Mouse (Mus musculus) frontal cortex, postnatal 14 days (tissue): Measurements from ENCODE around the gene Rftn1.
A peak's percentile ranks its signal among the peaks of the same experiment; 100 is the strongest.
"Not testable (repeated sequence)": the region's sequence is repeated elsewhere in the genome, so short reads cannot be mapped to it uniquely, and the experiment has no call there.

ENCODE experiments used
- DNase-seq, 2 experiments: peaks; one replicate each; pipeline ENCODE4 v3.0.0; 2022; ENCODE audit warnings: low spot score in 2 of 2

Rftn1 gene

DNA sequence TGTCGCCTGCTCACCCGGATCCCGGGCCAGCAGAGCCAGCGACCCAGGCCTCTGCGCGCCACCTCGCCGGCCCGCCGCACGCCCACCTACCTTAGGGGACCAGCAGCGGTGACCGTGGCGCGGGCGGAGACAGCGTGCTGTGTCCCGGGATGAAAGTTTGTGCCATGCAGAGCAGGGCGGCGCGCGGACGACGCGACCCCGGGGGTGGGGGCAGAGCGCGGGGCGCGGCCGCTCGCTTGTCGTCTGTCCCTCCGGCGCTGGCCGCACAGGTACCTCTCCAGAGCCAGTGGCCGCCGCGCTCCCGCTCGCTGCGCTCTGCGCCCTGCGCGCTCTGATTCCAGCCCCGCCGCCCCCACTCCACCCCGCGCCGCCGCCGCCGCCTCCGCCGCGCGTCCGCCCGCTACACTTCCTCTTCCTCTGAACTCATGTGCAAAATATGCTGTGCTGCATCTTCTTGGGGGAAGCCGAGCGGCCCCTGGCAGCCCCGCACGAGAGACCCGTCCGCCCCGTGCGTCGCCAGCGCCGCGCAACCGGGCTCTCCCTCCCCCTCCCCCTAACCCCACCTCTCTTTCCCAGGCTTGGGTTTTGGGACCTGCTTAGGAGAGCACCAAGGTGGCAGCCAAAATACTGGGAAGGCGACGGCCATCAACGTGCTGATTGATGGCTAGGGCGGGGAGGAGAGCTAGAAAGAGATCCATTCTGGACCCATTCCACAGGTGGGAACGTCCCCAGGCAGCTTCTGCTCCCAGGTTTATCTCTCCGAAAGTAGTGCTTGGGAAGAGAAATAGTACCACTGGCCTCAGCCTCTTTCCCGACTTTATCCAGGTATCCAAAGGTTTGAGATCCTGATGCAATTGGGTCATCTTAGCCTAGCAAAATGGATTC lies at the start of gene Rftn1:
Gene Rftn1, minus strand, starts transcription at position 544 of the 885 bp plus-strand sequence.
- DNase-seq: no peak

DNA sequence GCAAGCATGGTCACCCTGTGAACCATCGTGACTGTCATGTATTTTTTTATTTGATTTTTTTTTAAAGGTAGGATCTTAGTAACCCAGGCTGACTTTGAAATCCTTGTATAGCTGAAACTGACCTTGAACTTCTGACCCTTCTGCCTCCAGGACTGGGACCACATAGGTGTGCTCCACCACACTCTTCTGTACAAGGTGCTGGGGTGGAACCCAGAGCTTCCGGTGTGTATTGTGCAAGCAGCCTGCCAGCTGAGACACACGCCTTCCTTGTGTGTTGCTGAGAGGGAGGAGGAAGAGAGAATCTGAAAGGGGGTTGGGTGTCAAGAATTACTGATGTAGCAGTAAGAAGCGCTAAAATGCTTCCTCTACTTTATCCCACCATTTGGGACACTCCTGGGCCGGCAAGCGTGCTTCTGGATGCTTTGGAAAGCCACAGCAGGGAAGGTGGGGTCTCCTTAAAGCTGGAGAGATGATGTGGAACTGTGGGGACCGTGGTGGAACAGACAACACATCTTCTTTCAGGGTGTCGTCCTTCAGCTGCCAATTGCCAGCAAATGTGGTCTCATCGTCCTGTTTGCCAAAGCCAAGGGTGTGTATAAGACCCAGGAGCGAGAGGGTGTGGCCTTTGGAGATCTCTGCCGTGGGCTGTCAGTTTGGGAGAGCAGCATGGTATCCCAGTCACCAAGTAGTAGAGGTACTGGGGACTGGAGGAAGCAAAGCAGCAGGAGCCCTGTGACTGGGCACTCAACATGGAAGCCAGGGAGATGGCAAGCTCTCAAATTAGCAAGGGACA lies 47.5 kb upstream of the Rftn1 start:
- no peak for DNase-seq

DNA sequence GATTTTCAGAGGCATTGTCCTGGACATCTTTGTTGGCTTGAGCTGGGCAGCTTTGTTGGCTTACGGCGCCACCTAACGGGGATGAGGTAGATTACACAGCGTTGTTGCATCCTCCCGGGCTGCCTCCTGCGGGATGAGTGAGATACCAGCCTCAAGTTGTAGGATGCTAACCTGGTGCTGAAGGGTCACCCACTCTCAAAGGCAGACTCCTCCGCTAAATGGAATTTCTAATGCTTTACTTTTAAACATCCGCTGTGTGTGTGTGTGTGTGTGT lies 46.9 kb upstream of the Rftn1 start:
- DNase-seq: peak; percentile 72 to 84

DNA sequence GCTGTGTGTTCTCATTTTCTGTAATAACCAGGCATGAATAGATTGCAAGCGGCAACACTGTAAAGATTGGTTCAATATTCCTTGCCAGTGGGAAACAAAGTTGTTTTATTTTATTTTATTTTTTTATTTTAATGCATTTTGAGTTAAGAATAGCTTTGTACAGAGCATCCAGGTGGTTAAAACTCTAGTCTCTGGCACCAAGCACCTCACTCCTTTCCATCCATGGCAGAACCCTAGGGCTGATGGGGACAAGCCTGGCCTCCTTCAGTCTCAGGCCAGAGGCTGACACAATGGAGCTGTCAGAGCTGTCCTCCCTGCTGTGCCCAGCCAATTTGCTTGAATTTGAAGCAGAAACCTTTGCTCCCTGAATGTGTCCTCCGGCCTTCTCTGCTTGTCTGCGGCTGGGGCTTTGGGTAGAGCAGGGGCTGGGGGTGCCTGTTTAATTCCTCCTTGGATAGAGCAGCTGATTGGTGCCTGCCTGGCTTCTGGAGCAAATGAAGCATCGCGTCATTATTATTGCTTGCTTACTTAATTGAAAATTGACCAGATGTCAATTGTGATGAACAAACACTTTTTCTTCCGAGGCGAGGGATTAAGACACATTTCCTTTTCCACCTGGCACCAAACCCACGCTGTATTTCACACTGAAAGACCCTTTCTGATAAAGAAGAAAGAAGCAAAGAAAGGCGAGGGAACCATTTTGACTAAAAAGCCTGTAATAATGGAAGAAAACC lies 46.4 kb upstream of the Rftn1 start:
- no peak for DNase-seq

- DNase-seq: no peak
Measured at GRCm38 (mm10) chr17:50235943-50236701, 45.6 kb upstream of the Rftn1 start.

- DNase-seq: no peak
Measured at GRCm38 (mm10) chr17:50233956-50234355, 43.5 kb upstream of the Rftn1 start.

GRCm38 (mm10) chr17:50232821-50233220 lies 42.3 kb upstream of the Rftn1 start:
- no peak for DNase-seq

- DNase-seq: no peak
Measured at GRCm38 (mm10) chr17:50231206-50231605, 40.7 kb upstream of the Rftn1 start.

- no peak for DNase-seq
Measured at GRCm38 (mm10) chr17:50229534-50229933, 39.1 kb upstream of the Rftn1 start.

DNA sequence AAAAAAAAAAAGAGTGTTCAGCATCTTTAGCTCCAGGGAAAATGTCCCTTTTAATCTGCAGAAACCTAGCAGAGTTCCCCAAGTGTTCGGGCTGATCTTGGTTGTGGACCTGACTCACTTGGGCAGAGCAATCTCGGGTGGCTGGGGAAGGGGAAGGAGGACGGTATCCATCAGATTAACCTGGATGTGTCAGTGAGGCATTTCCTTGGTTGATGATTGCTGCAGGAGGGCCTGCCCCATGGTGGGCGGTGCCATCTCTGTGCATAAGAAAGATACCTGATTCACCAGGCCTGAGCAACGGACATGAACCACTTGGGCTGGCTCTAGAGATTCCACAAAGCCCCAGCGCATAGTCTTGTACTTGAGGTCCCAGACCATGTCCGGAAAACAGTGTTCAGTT lies 36.9 kb upstream of the Rftn1 start:
- DNase-seq: no peak

GRCm38 (mm10) chr17:50224718-50225117 lies 34.2 kb upstream of the Rftn1 start:
- DNase-seq: no peak

- no peak for DNase-seq
Measured at GRCm38 (mm10) chr17:50217978-50218377, 27.5 kb upstream of the Rftn1 start.

- no peak for DNase-seq
Measured at GRCm38 (mm10) chr17:50215104-50215503, 24.6 kb upstream of the Rftn1 start.

- no peak for DNase-seq
Measured at GRCm38 (mm10) chr17:50213117-50213516, 22.6 kb upstream of the Rftn1 start.

DNA sequence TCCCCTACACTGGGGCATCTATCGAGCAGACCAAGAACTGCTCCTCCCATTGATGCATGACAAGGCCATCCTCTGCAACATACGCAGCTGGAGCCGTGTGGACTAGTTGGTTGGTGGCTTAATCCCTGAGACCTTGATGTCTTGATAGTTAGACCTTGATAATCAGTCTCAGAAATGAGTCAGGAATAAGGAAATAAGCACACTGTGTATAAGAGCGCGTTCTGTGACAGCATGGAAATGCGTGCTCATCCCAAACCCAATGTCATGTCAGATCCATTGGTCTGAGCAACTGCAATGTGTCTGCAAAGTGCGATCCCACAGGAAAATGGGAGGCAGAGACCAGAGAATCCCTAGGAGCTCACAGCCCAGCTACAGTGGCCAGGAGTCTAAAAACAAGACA lies 21.3 kb upstream of the Rftn1 start:
- no peak for DNase-seq

DNA sequence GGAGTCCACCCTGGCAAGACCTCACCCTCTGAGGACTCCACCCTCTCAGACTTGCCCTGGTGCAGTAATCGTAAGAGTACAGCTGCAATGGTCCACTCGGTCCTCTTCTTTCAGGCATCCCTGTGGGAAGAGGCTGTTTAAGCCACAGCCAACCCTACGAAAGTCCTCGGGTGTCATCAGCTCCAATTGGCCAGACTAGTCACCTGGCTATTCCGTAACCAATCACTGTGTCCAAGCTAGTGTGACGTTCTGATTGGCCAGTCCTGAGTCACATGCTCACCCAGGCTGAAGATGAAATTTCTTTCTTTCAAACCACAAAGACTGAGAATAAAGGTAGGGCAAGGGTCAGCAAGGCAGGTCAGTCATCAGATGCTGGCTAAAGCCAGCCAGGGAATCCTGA lies 19.4 kb upstream of the Rftn1 start:
- no peak for DNase-seq

DNA sequence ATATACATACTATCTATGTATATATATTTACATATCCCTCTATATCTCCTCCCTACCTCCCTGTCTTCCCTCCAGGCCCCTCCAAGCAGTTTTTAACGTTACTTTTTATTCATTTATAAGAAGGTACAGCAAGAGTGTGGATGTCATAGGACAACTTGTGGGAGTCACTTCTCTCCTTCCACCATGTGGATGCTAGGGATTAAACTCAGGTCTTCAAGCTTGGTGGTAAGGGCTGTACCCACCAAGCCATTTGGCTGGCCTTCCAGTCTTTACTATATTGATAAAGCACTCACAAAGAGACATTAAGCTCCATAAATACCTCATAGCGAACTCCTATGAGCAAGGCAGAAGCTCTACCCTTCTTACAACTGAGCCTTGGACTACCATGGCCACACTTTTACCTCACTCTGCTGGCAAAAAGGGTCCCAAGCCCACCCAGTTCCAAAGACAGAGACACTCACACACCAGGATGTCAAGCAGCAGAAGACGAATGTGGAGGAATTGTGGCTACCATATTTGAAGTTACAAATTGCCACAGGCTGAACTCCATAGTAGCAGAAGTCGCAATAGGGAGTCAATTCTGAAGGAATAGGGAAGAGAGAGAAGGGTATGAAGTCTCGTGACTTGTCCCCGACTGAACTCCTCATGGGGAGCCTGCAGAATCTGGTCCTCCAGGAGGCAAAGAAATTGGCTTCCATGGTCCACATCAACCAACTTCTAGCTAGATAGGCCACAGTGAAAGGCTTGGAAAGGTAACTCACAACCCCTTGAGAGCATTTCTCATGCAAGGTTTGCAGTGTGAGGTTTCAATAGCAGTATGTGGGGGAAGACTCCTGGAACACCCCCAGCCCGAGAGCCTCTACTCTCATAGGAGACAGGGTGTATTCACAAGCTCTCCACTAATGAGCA lies 17.9 kb upstream of the Rftn1 start:
- no peak for DNase-seq

GRCm38 (mm10) chr17:50206262-50206661 lies 15.8 kb upstream of the Rftn1 start:
- not testable (repeated sequence) for DNase-seq

DNA sequence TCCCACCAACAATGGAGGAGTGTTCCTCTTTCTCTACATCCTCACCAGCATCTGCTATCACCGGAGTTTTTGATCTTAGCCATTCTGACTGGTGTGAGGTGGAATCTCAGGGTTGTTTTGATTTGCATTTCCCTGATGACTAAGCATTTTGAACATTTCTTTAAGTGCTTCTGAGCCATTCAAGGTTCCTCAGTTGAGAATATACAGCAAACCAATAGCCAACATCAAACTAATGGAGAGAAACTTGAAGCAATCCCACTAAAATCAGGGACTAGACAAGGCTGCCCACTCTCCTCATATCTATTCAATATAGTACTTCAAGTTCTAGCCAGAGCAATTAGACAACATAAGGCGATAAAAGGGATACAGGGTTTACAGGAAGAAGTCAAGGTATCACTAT lies 15.4 kb upstream of the Rftn1 start:
- DNase-seq: not testable (repeated sequence)

DNA sequence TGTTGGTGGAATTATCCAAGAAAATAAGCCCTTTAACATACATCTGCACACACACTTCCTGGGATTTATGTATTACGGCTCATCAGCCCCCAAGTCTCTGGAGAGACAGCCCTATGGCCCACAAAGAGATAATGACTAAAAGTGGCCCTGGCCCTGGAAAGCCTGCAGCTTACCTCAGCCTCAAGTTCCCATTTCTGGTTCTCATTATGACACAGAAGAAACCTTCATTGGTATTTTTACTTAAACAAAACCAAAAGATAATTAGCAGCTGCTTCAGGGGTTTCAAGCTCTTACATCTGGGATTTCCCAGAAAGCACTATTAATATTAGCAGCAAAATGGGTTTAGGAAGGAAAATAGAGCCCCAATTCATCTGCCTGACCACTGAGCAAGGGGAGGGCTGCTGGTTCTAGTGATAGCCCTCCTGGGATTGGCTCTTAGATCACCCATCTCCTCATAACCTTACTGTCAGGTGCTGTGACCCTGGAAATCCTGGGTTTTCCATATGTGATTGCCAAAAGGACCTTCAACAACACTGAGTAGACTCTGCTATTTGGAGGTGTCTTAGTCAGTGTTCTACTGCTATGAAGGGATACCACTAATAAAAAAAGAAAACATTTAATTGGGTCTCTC lies 14.8 kb upstream of the Rftn1 start:
- no peak for DNase-seq
